Mouse (Mus musculus) brain, embryonic 14.5 days (tissue): ENCODE data around the gene Slc18b1.

Experiments
- CTCF ChIP-seq: fragments of 200-500 bp; IDR thresholded peaks from 2 replicates; pipeline ENCODE4 v1.5.1; 2012; ENCODE audit warnings: inconsistent platforms, mild to moderate bottlenecking, moderate library complexity, borderline replicate concordance; ENCODE audit not compliant: insufficient read depth, insufficient read length; ENCODE audit errors: extremely low read depth
- POLR2A ChIP-seq: fragments of 200-500 bp; IDR thresholded peaks from 2 replicates; pipeline ENCODE4 v1.6.1; 2012; ENCODE audit warnings: mild to moderate bottlenecking, inconsistent platforms, borderline replicate concordance; ENCODE audit not compliant: poor library complexity, insufficient read depth, insufficient read length, severe bottlenecking; ENCODE audit errors: extremely low read depth

DNA sequence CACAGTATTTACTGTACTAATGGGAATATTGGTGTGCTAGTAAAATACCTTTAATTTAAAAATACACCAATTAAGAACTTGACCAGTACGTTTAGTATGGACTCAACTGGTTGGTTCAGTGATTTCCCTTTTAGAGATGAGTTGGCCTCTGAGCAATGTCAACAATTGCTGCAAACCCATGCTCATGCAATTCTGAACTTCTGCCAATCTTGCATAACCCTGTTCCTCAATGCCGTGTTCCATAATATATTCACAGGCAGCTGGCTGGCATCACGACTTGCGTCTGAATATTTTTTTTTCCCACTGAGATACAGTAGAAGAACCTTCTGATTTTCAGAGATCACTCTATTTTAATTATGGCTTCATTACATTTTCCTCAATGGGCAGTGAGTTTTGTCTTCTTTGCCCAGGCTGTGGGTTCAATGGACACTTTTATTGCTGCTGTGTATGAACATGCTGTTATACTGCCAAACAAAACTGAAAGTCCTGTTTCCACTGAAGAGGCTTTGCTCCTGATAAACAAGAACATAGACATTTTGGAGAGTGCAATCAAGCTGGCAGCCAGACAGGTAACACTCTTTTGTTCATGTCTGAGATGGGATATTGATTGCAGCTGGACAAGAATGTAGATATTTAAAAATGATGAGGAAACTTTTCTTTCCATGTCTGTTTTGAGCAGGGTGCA is 54.6 kb downstream of the Slc18b1 start, which contains the start of gene Vnn3:
- TF ChIP-seq POLR2A: no peak
- no peak for TF ChIP-seq CTCF
